Mouse (Mus musculus) adrenal gland, postnatal 10 days (tissue): ENCODE results near the gene Fam83e. TPM values are rescaled to one million over a fixed set of nuclear protein-coding genes. Genes with fewer than 3 reads are reported as not detected.

Experiments
- DNase-seq: peaks from one replicate; pipeline ENCODE4 v3.0.0; 2021; ENCODE audit warnings: mixed read lengths
- total RNA-seq, 2 experiments: library from RNA; stranded (reverse); gene quantifications; 2 replicates each; pipeline ENCODE4 v1.2.3; 2021

Fam83e gene
- total RNA-seq, 2 experiments from 2014 or later = 0.27 to 0.33 TPM

- DNase-seq = no peak
These were observed 19.4 kb upstream of the Fam83e start for GRCm38 (mm10) chr7:45701607-45702006.

- DNase-seq = peak; percentile 4
These were observed 18.7 kb upstream of the Fam83e start for GRCm38 (mm10) chr7:45702316-45702715.

GRCm38 (mm10) chr7:45702809-45703520, 18.0 kb upstream of the Fam83e start:
- peak; percentile 7 for DNase-seq

- DNase-seq = peak; percentile 3
These were observed 17.4 kb upstream of the Fam83e start for GRCm38 (mm10) chr7:45703521-45704033.

GRCm38 (mm10) chr7:45704046-45704559, 16.9 kb upstream of the Fam83e start:
- peak; percentile 70 for DNase-seq

DNA sequence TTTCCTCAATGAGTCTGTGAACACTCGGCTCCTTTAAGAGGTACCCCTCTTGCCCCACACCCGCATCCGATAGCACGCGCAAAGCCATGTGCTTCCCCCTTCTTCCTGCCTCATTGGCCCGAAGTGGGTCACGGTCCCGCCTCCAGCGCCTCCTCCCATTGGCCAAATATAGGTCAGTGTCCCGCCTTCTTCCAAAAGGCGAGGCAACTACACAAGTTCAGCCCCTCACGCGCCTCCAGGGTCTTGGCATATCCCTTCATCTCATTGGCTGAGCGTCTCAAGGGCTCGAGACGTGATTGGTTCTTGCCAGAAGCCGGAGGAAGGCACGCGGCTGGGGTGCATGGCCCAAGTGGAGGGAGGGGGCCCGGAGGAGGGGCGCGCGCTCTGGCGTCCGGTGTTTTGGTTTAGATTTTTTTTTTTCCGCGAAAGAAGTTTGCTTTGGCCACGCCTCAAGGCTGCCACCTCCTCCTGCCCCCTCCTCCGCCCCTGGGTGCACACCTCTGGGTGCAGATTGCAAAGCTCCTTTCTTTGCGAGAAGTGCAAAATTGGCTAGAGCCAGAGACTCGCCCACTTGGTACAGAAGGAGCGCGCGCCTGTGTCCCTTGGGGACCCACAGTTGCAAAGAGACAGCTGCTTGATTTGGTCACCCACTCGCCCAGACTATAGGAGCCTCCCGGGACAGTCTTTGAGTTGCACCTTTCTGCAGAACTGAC, 16.1 kb upstream of the Fam83e start, which contains the start of gene Dbp:
Gene Dbp, plus strand, starts transcription at position 359 of the 713 bp plus-strand sequence.
- DNase-seq = peak; percentile 98

DNA sequence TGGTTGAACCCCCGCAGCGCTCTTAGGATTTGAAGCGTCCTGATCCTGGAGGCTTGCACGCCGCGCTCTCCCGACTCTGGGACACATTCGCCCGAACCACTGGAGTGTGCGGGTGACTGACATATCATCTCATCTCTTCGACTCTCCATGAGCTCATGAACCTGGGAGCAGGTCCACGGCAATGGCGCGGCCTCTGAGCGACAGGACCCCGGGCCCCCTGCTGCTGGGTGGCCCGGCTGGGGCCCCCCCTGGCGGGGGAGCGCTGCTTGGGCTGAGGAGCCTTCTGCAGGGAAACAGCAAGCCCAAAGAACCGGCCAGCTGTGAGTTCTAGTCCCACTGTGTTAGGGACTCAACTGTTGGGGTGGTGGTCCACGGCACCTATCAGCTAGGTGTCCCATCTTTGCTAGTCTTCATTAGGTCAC, 15.6 kb upstream of the Fam83e start:
- DNase-seq = peak; percentile 53

- DNase-seq = peak; percentile 90
These were observed 15.1 kb upstream of the Fam83e start for GRCm38 (mm10) chr7:45705873-45706281.

- peak; percentile 96 for DNase-seq
These were observed 14.2 kb upstream of the Fam83e start for GRCm38 (mm10) chr7:45706721-45707241.

DNA sequence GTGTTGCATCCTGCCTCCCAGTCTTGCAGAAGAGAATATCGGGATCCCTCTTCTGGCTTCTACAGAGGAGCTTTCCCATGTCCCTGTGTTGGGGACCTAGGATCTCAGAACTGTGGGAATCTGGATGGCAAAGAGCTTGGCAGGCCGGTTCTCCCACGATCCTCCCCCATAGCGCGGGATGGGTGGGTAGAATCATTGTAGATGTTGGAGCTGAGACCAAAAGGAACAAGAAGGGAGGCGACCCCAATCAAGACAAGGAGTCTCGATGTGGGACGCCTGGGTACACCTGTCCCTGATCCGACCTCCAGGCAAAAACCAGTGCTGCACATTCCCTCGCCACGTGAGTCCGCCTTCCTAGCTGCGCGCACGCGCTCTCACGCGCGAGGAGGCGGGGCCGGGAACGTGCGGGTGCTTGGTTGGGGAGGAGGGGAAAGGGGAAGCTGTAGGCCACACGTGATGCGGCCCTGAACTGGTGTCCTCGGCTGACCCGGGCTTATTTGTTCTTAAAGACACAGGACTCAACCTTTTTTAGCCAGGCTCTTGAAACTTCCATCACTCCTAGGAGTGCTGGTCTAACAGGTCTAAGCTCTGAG, 13.5 kb upstream of the Fam83e start:
- DNase-seq = peak; percentile 98

GRCm38 (mm10) chr7:45708221-45708761, 12.7 kb upstream of the Fam83e start:
- no peak for DNase-seq

- DNase-seq = no peak
These were observed 12.0 kb upstream of the Fam83e start for GRCm38 (mm10) chr7:45709036-45709435.

DNA sequence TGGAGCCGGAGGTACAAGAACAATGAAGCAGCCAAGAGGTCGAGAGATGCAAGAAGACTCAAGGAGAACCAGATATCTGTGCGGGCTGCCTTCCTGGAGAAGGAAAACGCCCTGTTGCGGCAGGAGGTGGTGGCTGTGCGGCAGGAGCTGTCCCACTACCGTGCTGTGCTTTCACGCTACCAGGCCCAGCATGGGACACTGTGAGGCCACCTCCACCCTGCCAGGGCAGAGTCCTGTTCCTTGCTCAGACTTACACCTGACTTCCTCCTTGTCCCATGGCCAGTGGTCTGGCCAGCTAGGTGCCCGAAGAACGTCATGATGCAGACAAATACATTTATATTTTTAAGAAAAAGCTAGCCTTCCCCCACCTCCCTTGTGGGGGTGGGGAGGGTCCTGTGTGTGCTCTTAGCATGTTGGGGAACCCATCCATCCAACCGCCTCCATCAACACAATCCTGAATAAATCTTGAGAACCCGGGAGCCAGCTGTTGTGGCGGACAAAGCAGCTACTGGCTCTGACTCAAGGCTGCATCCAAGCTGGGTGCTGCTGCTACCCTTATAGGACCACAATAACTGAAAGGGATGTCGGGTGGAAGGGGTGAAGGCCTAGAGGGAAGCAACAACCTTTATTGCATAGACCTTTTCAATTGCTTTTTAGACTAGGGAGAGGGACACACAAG, 11.2 kb upstream of the Fam83e start:
- no peak for DNase-seq

DNA sequence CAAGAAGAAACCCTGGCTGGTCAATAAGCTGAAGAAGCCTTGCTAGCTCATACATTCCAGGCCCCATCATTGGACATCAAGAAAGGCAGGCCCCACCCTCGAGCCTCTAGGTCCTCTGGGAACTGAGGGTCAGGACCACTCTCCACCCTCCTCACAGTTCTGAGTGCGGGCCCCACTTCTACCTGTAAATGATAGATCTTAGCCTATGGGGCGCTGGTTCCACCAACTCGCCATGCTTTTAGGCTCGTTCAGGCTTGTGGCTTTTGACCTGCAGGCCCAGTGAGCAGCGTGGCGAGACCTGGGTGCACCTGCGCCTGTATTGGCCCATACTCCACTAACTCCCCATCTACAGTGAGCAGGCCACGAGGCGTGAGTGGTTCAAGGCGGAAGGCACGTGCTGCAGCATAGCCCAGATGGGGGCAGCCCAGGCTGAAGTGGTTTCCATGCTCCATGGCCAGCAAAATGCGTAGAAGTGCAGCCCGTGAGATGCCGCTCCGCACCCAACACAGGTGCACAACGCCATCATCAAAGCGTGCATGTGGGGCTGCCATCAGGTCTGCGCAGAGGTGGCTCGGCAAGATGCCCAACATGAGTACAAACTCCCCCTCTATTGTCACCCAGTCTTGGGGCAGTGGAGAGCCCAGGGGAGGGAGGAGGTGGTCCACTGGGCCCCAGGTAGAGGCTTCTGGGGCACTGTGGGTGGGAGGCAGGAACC, 10.4 kb upstream of the Fam83e start:
- no peak for DNase-seq

- DNase-seq = no peak
These were observed 9.5 kb upstream of the Fam83e start for GRCm38 (mm10) chr7:45711316-45712021.

GRCm38 (mm10) chr7:45712022-45712757, 8.8 kb upstream of the Fam83e start:
- DNase-seq = peak; percentile 84

DNA sequence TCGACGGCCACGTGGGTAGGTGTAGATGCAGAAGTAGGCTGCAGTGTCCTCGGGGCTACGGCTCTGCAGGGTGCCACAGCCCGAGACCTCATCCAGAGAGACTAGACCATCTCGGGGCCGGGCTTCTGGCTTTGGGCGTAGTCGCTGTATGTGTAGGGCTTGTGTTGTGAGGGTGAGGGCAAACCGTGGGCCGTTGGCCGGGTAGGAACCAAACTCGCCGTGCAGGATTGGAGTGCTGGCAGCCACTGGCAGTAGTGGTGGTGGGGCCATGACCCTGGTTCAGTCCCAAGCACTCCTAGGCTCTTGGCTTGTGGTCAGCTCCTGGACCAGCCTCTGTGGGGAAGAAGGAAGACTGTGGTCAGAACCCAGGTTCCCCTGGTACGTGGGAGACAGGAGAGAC, 7.6 kb upstream of the Fam83e start:
- no peak for DNase-seq

GRCm38 (mm10) chr7:45713881-45714520, 7.0 kb upstream of the Fam83e start:
- DNase-seq = no peak

GRCm38 (mm10) chr7:45714630-45715089, 6.4 kb upstream of the Fam83e start:
- DNase-seq = no peak
